Mouse (Mus musculus) embryonic facial prominence, embryonic 13.5 days (tissue): Measurements from ENCODE around the gene Slc5a1. TPM values are rescaled to one million over a fixed set of nuclear protein-coding genes. Genes with fewer than 3 reads are reported as not detected.

Experiments
- ATAC-seq: fragments of 200-750 bp; cut with Nextera tagmentation; 2 replicates; pipeline ENCODE4 v1.8.0; 2017; ENCODE audit warnings: low read depth; ENCODE audit not compliant: insufficient number of reproducible peaks, insufficient read depth, low FRiP score, low TSS enrichment
- H3K27ac ChIP-seq: fragments of 300-500 bp; sonication (generic); 2 replicates; pipeline ENCODE4 v1.5.1; 2015; ENCODE audit warnings: moderate library complexity, mild to moderate bottlenecking, inconsistent platforms
- H3K27me3 ChIP-seq: fragments of 300-500 bp; sonication (generic); 2 replicates; pipeline ENCODE4 v1.6.1; 2015; ENCODE audit warnings: mild to moderate bottlenecking, inconsistent platforms
- H3K36me3 ChIP-seq: fragments of 300-500 bp; sonication (generic); 2 replicates; pipeline ENCODE4 v1.6.1; 2015; ENCODE audit warnings: mild to moderate bottlenecking, inconsistent platforms
- H3K4me1 ChIP-seq: fragments of 300-500 bp; sonication (generic); 2 replicates; pipeline ENCODE4 v1.6.1; 2015; ENCODE audit warnings: inconsistent platforms
- H3K4me2 ChIP-seq: fragments of 300-500 bp; sonication (generic); 2 replicates; pipeline ENCODE4 v1.6.1; 2015; ENCODE audit warnings: moderate library complexity, mild to moderate bottlenecking, inconsistent platforms
- H3K4me3 ChIP-seq: fragments of 300-500 bp; sonication (generic); 2 replicates; pipeline ENCODE4 v1.5.1; 2015; ENCODE audit warnings: mild to moderate bottlenecking, inconsistent platforms
- H3K9ac ChIP-seq: fragments of 300-500 bp; sonication (generic); 2 replicates; pipeline ENCODE4 v1.6.1; 2015; ENCODE audit warnings: mild to moderate bottlenecking, inconsistent platforms
- H3K9me3 ChIP-seq: fragments of 300-500 bp; sonication (generic); 2 replicates; pipeline ENCODE4 v1.6.1; 2016; ENCODE audit warnings: inconsistent platforms
- WGBS: fragments of 180-500 bp; shearing (Covaris S2); methylation state at CpG from one replicate; pipeline ENCODE4 v1.1.7; 2015; ENCODE audit warnings: mixed read lengths; 5-methylcytosine and 5-hydroxymethylcytosine counted together
- polyA plus RNA-seq: library from polyadenylated mRNA; unstranded; fragments of >200 nt; fragmentation: Nextera tagmentation; extraction: Ambion mirVana; gene quantifications from 2 replicates; pipeline ENCODE4 v1.2.1, GENCODE M21; 2015

Gene Slc5a1
- polyA plus RNA-seq, 1 experiment from 2014 or later, result 0.13 TPM

- H3K9me3 ChIP-seq, result no peaks in the 10 kb centered on the region
- 68% methylated on average over 9 of the region's 9 CpGs for WGBS
Measured at GRCm38 (mm10) chr5:33195246-33195852, 91.3 kb downstream of the Slc5a1 start.

GRCm38 (mm10) chr5:33200071-33200470, 96.1 kb downstream of the Slc5a1 start:
- no peak overlapping the region for H3K27ac ChIP-seq
- ATAC-seq, result no peak
- WGBS, result 56% methylated on average over 1 of the region's 1 CpGs

More at GRCm38 (mm10) chr5:33195246-33195852, 91.3 kb downstream of the Slc5a1 start:
- Histone ChIP-seq H3K27ac (no peak overlapping the region), H3K4me1 (no peaks in the 10 kb centered on the region), H3K36me3 (no peaks in the 10 kb centered on the region), H3K27me3 (peaks cover 4% of the 10 kb centered on the region; the same call in 1 of the 2 replicates), H3K4me2 (no peak overlapping the region), H3K4me3 (no peak overlapping the region), H3K9ac (no peak overlapping the region)
- no peak for ATAC-seq

DNA sequence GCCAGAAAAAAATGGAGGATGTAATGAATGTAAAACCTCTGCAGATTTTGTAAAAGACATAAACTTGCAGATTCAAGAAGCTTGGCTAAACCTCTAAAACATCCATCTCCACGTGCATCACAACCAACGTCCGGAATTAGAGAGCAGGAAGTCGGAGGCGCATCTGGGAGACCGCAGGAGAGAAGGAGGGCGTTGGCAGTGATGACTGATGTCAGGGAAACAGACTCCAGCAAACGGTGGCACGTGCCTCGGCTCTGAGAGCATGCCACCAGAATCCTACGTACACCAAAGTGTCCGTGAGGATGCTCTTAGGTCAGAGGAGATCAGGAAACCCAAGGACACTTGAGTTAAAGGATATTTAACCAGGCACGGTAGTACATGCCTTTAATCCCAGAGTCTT, 97.7 kb downstream of the Slc5a1 start:
- 0 out of 2 replicates have a peak, but pooled peaks cover 7% of the 10 kb centered on the region for H3K27me3 ChIP-seq
- no peaks in the 10 kb centered on the region for H3K4me1 ChIP-seq
- no peak for ATAC-seq
- H3K9me3 ChIP-seq, result no peaks in the 10 kb centered on the region
- H3K36me3 ChIP-seq, result no peaks in the 10 kb centered on the region
- 64% methylated on average over 13 of the region's 13 CpGs for WGBS
- H3K27ac ChIP-seq, result no peak overlapping the region
- H3K4me3 ChIP-seq, result no peak overlapping the region
- no peak overlapping the region for H3K9ac ChIP-seq
- H3K4me2 ChIP-seq, result no peak overlapping the region

More at GRCm38 (mm10) chr5:33200071-33200470, 96.1 kb downstream of the Slc5a1 start:
- Histone ChIP-seq H3K9ac (no peak overlapping the region), H3K4me3 (no peak overlapping the region), H3K4me2 (no peak overlapping the region), H3K4me1 (no peaks in the 10 kb centered on the region), H3K9me3 (no peaks in the 10 kb centered on the region), H3K36me3 (no peaks in the 10 kb centered on the region), H3K27me3 (0 out of 2 replicates have a peak, but pooled peaks cover 7% of the 10 kb centered on the region)

GRCm38 (mm10) chr5:33202516-33203170, 98.6 kb downstream of the Slc5a1 start:
- Histone ChIP-seq H3K9ac (no peak overlapping the region), H3K27ac (no peak overlapping the region), H3K4me2 (no peak overlapping the region), H3K9me3 (no peaks in the 10 kb centered on the region), H3K36me3 (no peaks in the 10 kb centered on the region), H3K4me3 (no peak overlapping the region), H3K4me1 (no peaks in the 10 kb centered on the region), H3K27me3 (0 out of 2 replicates have a peak, but pooled peaks cover 7% of the 10 kb centered on the region)
- WGBS, result 85% methylated on average over 13 of the region's 13 CpGs
- ATAC-seq, result no peak

DNA sequence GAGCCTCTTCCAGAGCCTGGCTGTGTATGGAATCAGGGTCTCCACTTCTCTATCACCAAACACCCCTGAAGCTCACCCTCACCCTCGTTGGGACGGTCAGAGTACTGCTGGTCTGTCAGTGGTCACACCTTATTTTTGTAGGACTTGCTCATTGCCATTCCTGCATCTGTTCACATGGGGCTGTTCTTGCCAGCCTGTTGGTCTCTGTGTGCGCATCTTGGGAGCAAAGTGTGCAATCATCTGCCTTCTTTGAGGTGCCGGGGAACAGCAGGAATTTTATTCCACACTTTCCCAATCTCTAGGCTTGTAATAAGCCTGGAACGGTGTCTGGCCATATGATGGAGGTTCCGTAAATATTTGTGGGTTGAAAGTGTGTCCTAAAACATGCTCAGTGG, 99.1 kb downstream of the Slc5a1 start:
- ATAC-seq, result no peak

DNA sequence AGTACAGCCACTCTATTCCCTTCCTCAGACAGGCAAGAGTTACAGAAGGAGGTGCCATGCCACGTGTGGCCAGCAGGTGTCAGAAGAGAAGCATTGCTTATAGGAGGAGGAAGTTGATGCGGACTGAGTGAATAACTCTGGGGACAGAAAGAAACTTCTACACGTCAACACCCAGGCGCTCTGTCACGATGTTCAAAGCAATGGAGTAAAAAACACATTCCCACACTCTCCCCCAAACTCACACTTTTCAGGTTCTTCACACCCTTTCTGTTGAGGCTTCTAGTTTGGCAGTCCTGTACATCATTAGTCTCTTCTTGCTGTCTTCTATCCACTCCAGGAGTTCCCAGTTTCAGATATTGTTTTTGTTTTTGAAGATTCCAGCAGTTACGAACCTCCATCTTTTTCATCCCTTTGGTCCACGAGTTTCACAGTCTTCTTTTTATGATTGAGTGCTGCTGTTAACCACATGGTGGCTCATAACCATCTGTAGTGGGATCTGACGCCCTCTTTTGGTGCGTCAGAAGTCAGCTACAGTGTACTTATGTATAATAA, 99.7 kb downstream of the Slc5a1 start:
- 0 out of 2 replicates have a peak, but pooled peaks have one; percentile 69 for ATAC-seq
- Histone ChIP-seq H3K4me1 (no peaks in the 10 kb centered on the region), H3K27me3 (0 out of 2 replicates have a peak, but pooled peaks cover 7% of the 10 kb centered on the region), H3K27ac (no peak overlapping the region), H3K9ac (peak overlapping the region; percentile 37; the same call in 1 of the 2 replicates), H3K4me3 (peak overlapping the region; percentile 24), H3K36me3 (no peaks in the 10 kb centered on the region), H3K9me3 (no peaks in the 10 kb centered on the region), H3K4me2 (peak overlapping the region; percentile 54)
- WGBS, result 11% methylated on average over 9 of the region's 9 CpGs

More for the DNA sequence above, 99.1 kb downstream of the Slc5a1 start:
- H3K27me3 ChIP-seq, result 0 out of 2 replicates have a peak, but pooled peaks cover 7% of the 10 kb centered on the region
- no peaks in the 10 kb centered on the region for H3K36me3 ChIP-seq
- no peaks in the 10 kb centered on the region for H3K4me1 ChIP-seq
- WGBS, result 80% methylated on average over 6 of the region's 6 CpGs
- no peak overlapping the region for H3K4me3 ChIP-seq
- no peak overlapping the region for H3K4me2 ChIP-seq
- no peak overlapping the region for H3K9ac ChIP-seq
- H3K27ac ChIP-seq, result no peak overlapping the region
- no peaks in the 10 kb centered on the region for H3K9me3 ChIP-seq

GRCm38 (mm10) chr5:33204284-33204683, 100.3 kb downstream of the Slc5a1 start:
- ATAC-seq, result no peak
- Histone ChIP-seq H3K36me3 (no peaks in the 10 kb centered on the region), H3K4me1 (no peaks in the 10 kb centered on the region), H3K9me3 (no peaks in the 10 kb centered on the region), H3K4me2 (peak overlapping the region; percentile 54), H3K9ac (no peak overlapping the region), H3K27ac (no peak overlapping the region), H3K27me3 (0 out of 2 replicates have a peak, but pooled peaks cover 7% of the 10 kb centered on the region), H3K4me3 (no peak overlapping the region)
- 62% methylated on average over 7 of the region's 7 CpGs for WGBS

DNA sequence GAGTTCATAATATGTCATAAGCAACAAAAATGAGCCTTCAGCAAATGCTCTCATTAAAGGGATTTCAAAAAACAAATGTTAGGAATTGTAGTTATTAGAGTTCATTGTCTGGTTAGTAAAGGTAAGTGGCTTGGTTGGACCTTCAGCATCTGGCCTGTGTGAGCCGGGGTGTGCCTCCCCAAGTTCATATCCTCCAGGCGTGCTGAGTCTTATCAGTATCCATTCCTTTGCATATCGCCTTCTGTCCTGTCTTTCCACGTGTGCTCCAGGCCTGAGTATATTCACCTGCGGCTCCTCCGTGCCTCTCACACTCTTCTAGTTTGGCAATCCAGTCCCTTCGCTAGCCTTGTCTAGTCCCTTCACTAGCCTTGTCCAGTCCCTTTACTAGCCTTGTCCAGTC, 102.3 kb downstream of the Slc5a1 start:
- 81% methylated on average over 7 of the region's 7 CpGs for WGBS

DNA sequence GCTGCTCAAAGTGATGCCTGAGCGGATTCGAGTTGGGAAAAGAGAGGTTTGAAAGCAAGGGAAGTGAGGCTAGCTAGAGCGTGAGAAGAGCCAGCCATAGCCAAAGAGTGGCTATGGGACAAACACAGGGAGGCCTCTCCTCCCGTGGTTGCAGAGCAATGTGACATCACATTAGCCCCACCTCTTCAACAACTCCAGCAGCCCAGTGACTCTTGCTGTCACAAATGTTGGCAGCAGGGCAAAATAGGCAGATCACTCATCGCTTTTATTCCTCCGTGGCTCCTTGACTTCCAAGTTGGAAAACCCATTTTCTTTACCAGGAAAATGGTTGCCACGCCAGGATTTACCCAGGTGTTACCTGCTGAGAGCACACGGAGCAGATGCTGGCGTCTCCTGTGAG, 103.1 kb downstream of the Slc5a1 start:
- 52% methylated on average over 9 of the region's 9 CpGs for WGBS
- Histone ChIP-seq H3K36me3 (no peaks in the 10 kb centered on the region), H3K27me3 (0 out of 2 replicates have a peak, but pooled peaks cover 7% of the 10 kb centered on the region), H3K9ac (no peak overlapping the region), H3K4me3 (no peak overlapping the region), H3K4me2 (no peak overlapping the region), H3K27ac (no peak overlapping the region), H3K4me1 (no peaks in the 10 kb centered on the region), H3K9me3 (no peaks in the 10 kb centered on the region)
- ATAC-seq, result no peak

More for the DNA sequence above, 102.3 kb downstream of the Slc5a1 start:
- Histone ChIP-seq H3K9ac (no peak overlapping the region), H3K36me3 (no peaks in the 10 kb centered on the region), H3K4me3 (no peak overlapping the region), H3K4me2 (no peak overlapping the region), H3K27ac (no peak overlapping the region), H3K9me3 (no peaks in the 10 kb centered on the region), H3K4me1 (no peaks in the 10 kb centered on the region), H3K27me3 (0 out of 2 replicates have a peak, but pooled peaks cover 7% of the 10 kb centered on the region)
- no peak for ATAC-seq

DNA sequence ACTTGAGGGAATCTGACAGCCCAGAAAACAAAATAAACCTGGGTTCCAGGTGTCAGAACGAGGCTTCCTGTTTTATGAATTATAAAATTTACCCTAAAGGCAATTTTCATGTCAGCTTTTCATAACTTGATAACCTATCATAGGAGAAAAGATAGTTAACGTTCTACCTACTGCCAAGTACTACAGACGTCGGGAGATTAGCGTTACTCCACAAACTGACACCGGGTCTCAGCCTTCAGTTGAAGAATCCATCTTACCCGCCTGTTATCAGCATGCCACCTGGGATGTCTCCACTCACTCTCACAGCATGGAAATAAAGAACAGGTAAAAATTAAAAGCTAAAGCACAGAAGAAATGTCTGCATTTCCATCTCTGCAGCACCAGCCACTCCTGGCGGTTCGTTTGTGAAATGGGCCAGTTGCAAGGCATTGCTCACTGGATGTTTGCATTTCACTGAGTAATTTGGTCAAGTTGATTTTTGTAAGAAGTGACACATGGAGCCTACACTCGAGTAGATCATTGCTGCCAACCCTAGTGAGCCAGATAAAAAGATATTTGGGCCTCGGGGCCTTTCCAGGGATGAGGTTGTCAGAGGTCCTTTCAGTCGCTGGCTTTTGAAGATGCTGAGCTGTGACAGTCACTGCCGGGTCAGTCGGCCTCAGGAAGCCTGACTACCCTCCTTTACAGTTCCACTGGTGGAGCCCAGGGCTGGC, 104.7 kb downstream of the Slc5a1 start:
- no peaks in the 10 kb centered on the region for H3K36me3 ChIP-seq
- 59% methylated on average over 14 of the region's 14 CpGs for WGBS
- H3K27ac ChIP-seq, result no peak overlapping the region
- H3K4me1 ChIP-seq, result no peaks in the 10 kb centered on the region
- no peak overlapping the region for H3K4me2 ChIP-seq
- H3K9ac ChIP-seq, result no peak overlapping the region
- H3K9me3 ChIP-seq, result no peaks in the 10 kb centered on the region
- H3K4me3 ChIP-seq, result no peak overlapping the region
- ATAC-seq, result no peak
- no peaks in the 10 kb centered on the region for H3K27me3 ChIP-seq

GRCm38 (mm10) chr5:33210515-33210914, 106.5 kb downstream of the Slc5a1 start:
- no peak overlapping the region for H3K4me2 ChIP-seq
- 88% methylated on average over 3 of the region's 3 CpGs for WGBS
- H3K4me1 ChIP-seq, result no peaks in the 10 kb centered on the region

More at GRCm38 (mm10) chr5:33210515-33210914, 106.5 kb downstream of the Slc5a1 start:
- no peak overlapping the region for H3K9ac ChIP-seq
- H3K36me3 ChIP-seq, result no peaks in the 10 kb centered on the region
- H3K9me3 ChIP-seq, result no peaks in the 10 kb centered on the region
- H3K4me3 ChIP-seq, result no peak overlapping the region
- ATAC-seq, result no peak
- no peak overlapping the region for H3K27ac ChIP-seq
- no peaks in the 10 kb centered on the region for H3K27me3 ChIP-seq
